Mouse (Mus musculus) G1E (cell line): Measurements from ENCODE around the gene Crocc2. TPM values are rescaled to one million over a fixed set of nuclear protein-coding genes. Genes with fewer than 3 reads are reported as not detected.
A peak's percentile ranks its signal among the peaks of the same experiment; 100 is the strongest.

ENCODE experiments used
- ATAC-seq: 2 replicates; pipeline ENCODE4 v1.8.0; 2016; ENCODE audit warnings: mild to moderate bottlenecking; ENCODE audit not compliant: insufficient number of reproducible peaks, poor library complexity, low FRiP score, severe bottlenecking; ENCODE audit errors: extremely low read depth
- DNase-seq: peaks from one replicate; pipeline ENCODE4 v3.0.0; 2012; ENCODE audit warnings: low spot score
- H3K27me3 ChIP-seq: 2 replicates; pipeline ENCODE4 v1.6.1; 2012; ENCODE audit warnings: mild to moderate bottlenecking, low read length, inconsistent platforms; ENCODE audit not compliant: insufficient read depth
- H3K36me3 ChIP-seq: replicated peaks from 2 replicates; pipeline ENCODE3; 2012; ENCODE audit warnings: mild to moderate bottlenecking, inconsistent platforms
- H3K4me1 ChIP-seq: 2 replicates; pipeline ENCODE4 v1.6.1; 2012; ENCODE audit warnings: low read depth, low read length, inconsistent platforms, mixed read lengths; ENCODE audit not compliant: insufficient read depth
- H3K4me3 ChIP-seq: 2 replicates; pipeline ENCODE4 v1.5.1; 2012; ENCODE audit warnings: low read depth, mild to moderate bottlenecking, inconsistent platforms, low read length, moderate library complexity, mixed read lengths
- H3K9me3 ChIP-seq: replicated peaks from 2 replicates; pipeline ENCODE4 v1.6.1; 2012; ENCODE audit warnings: inconsistent platforms
- CTCF ChIP-seq: IDR thresholded peaks from 2 replicates; pipeline ENCODE4 v1.5.1; 2012; ENCODE audit warnings: low read depth, low read length, inconsistent platforms, mixed read lengths
- GATA1 ChIP-seq: IDR thresholded peaks from 2 replicates; pipeline ENCODE4 v1.6.1; 2012; ENCODE audit warnings: borderline replicate concordance, low read length, inconsistent platforms, mixed read lengths
- GATA2 ChIP-seq: IDR thresholded peaks from 2 replicates; pipeline ENCODE4 v1.6.1; 2012; ENCODE audit warnings: low read depth, low read length, inconsistent platforms, borderline replicate concordance
- POLR2AphosphoS5 ChIP-seq: IDR thresholded peaks from 2 replicates; pipeline ENCODE4 v1.6.1; 2012; ENCODE audit warnings: low read depth, low read length, inconsistent platforms; ENCODE audit not compliant: insufficient replicate concordance
- TAL1 ChIP-seq: conservative IDR thresholded peaks from 2 replicates; pipeline ENCODE4 v1.6.1; 2012; ENCODE audit warnings: low read depth, low read length, inconsistent platforms, mixed read lengths
- polyA plus RNA-seq: library from polyadenylated mRNA; stranded (reverse); fragments of >175 nt; gene quantifications from 2 replicates; pipeline ENCODE4 v1.2.3, GENCODE M21; 2012
- total RNA-seq, 2 experiments: library from RNA; stranded (forward) in 1 of 2; stranded (reverse) in 1 of 2; fragments of 200-1000 nt in 1 of 2; fragments of >200 nt in 1 of 2; fragmentation: Nextera tagmentation in 1 of 2; gene quantifications; 2 replicates each; pipeline ENCODE4 v1.2.3; 2014 to 2017

Gene Crocc2
- total and polyA plus RNA-seq, 3 experiments, result 0.11 TPM; not detected in 2

DNA sequence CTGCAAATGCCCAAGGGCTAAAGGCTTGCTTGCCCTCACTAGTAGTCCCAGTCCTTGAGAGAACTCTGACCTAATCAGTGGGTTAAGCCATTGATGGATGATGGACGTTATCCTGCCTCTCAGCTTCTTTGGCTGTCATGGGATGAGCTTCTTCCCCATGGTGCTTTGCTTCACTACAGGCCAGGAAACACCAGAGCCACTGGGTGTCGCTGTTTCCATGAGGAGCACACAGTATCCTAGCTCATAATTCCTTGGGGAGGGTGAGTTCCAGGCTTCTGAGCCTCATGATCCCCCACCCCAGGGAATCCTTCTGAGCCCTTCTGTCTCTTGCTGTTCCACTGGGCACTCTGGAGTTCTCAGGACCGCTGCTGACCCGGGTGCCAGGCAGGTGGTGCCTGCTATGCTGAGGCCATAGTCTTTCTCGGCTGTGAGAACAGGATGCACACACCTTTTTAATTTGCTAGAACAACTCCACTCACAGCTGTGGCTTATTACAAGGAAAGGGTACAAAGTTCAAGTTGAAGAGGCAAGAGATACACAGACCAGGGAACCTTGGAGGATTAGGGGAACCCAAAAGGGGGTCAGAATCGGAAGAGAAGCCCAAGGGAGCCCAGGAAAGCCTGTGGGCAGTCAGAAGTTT is 39.7 kb upstream of the Crocc2 start:
- H3K36me3 ChIP-seq, result no peaks in the 10 kb centered on the region
- no peak for TF ChIP-seq POLR2AphosphoS5
- TF ChIP-seq CTCF, result peak; percentile 37
- DNase-seq (no peak), ATAC-seq (no peak)
- H3K4me3 ChIP-seq, result no peak overlapping the region
- H3K4me1 ChIP-seq, result no peaks in the 10 kb centered on the region
- peaks cover 5% of the 10 kb centered on the region; the same call in 1 of the 2 replicates for H3K27me3 ChIP-seq
- no peaks in the 10 kb centered on the region for H3K9me3 ChIP-seq

DNA sequence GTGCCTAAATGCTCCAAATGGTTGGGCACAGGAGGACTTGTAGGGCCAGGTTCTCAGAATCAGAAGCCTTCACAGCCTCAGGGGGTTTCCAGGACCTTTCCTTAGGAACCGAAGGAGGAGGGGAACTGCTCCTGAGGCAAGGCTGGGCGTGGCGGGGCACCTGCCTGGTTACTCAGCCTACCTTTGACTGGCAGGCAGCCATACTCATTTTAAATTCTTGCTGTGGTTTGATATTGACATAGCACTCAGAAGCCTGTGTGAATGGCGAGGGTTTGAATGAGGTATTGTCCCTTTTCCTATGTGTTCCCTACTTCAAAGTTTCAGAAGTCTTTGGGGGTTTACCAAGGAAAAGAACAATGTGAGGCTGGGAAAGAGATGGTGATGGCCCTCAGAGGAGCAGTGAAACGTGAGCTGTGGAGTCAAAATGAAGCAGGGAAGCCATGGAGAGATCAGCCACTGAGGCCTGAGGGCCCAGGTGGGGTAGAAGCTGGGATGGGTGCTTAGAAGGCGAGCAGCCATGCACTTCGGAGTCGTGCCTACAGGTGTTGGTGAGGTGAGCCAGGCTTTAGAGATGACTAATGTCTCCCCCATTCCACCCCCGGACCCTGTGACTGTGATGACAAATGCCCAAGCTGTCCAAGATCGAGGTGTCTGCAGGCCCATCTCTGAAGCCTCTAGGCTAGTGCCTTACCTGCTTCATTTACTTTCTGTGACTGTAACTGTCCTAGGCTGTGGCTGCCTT is 38.1 kb upstream of the Crocc2 start:
- Histone ChIP-seq H3K4me1 (no peaks in the 10 kb centered on the region), H3K36me3 (no peaks in the 10 kb centered on the region), H3K27me3 (peaks cover 5% of the 10 kb centered on the region; the same call in 1 of the 2 replicates), H3K4me3 (no peak overlapping the region), H3K9me3 (no peaks in the 10 kb centered on the region)
- TF ChIP-seq POLR2AphosphoS5, result no peak
- no peak for TF ChIP-seq GATA1
- no peak for TF ChIP-seq TAL1
- no peak for TF ChIP-seq CTCF
- TF ChIP-seq GATA2, result no peak
- ATAC-seq (no peak), DNase-seq (no peak)

- ATAC-seq, result no peak
- Histone ChIP-seq H3K4me1 (no peaks in the 10 kb centered on the region), H3K9me3 (no peaks in the 10 kb centered on the region), H3K36me3 (no peaks in the 10 kb centered on the region), H3K4me3 (no peak overlapping the region), H3K27me3 (peaks cover 3% of the 10 kb centered on the region; the same call in 1 of the 2 replicates)
- no peak for DNase-seq
- no peak for TF ChIP-seq GATA1
- no peak for TF ChIP-seq TAL1
- TF ChIP-seq CTCF, result no peak
- TF ChIP-seq POLR2AphosphoS5, result no peak
- no peak for TF ChIP-seq GATA2
Measured at GRCm38 (mm10) chr1:93132676-93133075, 35.8 kb upstream of the Crocc2 start.

DNA sequence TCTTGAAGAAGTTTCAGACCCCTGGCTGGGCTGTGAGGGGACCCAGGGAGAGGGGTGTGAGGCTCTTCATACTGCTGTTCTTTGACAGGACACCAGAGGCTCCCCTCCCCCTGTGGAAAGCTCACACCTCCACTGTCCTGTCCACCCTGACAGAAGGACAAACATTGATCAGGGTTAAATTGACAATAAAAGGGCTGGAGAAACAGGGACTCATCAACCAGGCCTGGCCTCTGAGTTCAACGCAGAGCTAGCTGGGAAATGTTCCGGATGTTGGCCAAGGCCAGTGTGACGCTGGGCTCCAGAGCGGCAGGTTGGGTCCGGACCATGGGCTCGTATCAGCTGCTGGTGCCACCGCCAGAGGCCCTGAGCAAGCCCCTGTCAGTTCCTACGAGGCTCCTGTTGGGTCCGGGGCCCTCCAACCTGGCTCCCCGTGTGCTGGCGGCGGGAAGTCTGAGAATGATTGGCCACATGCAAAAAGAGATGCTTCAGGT is 33.4 kb upstream of the Crocc2 start, which contains the start of gene Agxt:
Agxt (plus strand) TSS at position 205 of the 491 bp plus-strand sequence.
- no peaks in the 10 kb centered on the region for H3K36me3 ChIP-seq
- ATAC-seq (no peak), DNase-seq (no peak)
- H3K4me1 ChIP-seq, result no peaks in the 10 kb centered on the region
- peaks cover 2% of the 10 kb centered on the region; the same call in 1 of the 2 replicates for H3K27me3 ChIP-seq
- TF ChIP-seq POLR2AphosphoS5 (no peak), GATA1 (no peak), CTCF (no peak), GATA2 (no peak), TAL1 (no peak)
- H3K4me3 ChIP-seq, result no peak within 1 kb of the TSS
- no peaks in the 10 kb centered on the region for H3K9me3 ChIP-seq

GRCm38 (mm10) chr1:93138534-93138933 is 30.0 kb upstream of the Crocc2 start:
- Histone ChIP-seq H3K4me1 (no peaks in the 10 kb centered on the region), H3K36me3 (no peaks in the 10 kb centered on the region), H3K27me3 (peaks cover 2% of the 10 kb centered on the region; the same call in 1 of the 2 replicates), H3K9me3 (no peaks in the 10 kb centered on the region), H3K4me3 (no peak overlapping the region)
- TF ChIP-seq TAL1 (no peak), POLR2AphosphoS5 (no peak), CTCF (no peak), GATA2 (no peak), GATA1 (no peak)
- ATAC-seq (no peak), DNase-seq (no peak)

GRCm38 (mm10) chr1:93139713-93140112 is 28.8 kb upstream of the Crocc2 start:
- TF ChIP-seq POLR2AphosphoS5, result no peak
- TF ChIP-seq GATA2, result no peak
- no peaks in the 10 kb centered on the region for H3K36me3 ChIP-seq
- no peaks in the 10 kb centered on the region for H3K9me3 ChIP-seq
- DNase-seq, result no peak
- H3K27me3 ChIP-seq, result peaks cover 2% of the 10 kb centered on the region; the same call in 1 of the 2 replicates
- H3K4me3 ChIP-seq, result no peak overlapping the region
- no peaks in the 10 kb centered on the region for H3K4me1 ChIP-seq
- ATAC-seq, result no peak
